Mouse (Mus musculus): Measurements from ENCODE around the gene Map3k20.

GRCm38 (mm10) chr2:72254813-72255582 lies 30.4 kb upstream of the Map3k20 start:
- TF ChIP-seq CTCF (IDR thresholded peaks at IDR 0.05; ENCODE audit: extremely low read depth, insufficient read length, insufficient replicate concordance, low read depth, low read length) (no peak), POLR2A (IDR thresholded peaks at IDR 0.05; ENCODE audit: low read depth, low read length) (peak; percentile 37; the same call in 1 of the 2 replicates)
